Mouse (Mus musculus) c-Kit-negative CD71-positive TER-119-positive erythroid progenitor cells, embryonic 14.5 days (primary cell): ENCODE data around the gene Zfp148.
"Not testable (repeated sequence)": the region's sequence is repeated elsewhere in the genome, so short reads cannot be mapped to it uniquely, and the experiment has no call there.

ENCODE experiments used
- DNase-seq: peaks from one replicate; pipeline ENCODE4 v3.0.0-alpha.2; 2013; ENCODE audit warnings: low read depth, low spot score

Gene Zfp148

GRCm38 (mm10) chr16:33461416-33461815 is 80.8 kb downstream of the Zfp148 start:
- DNase-seq: no peak

GRCm38 (mm10) chr16:33464509-33465241 is 84.0 kb downstream of the Zfp148 start:
- DNase-seq: no peak

GRCm38 (mm10) chr16:33465242-33465614 is 84.6 kb downstream of the Zfp148 start:
- DNase-seq: no peak

GRCm38 (mm10) chr16:33467451-33467850 is 86.8 kb downstream of the Zfp148 start:
- no peak for DNase-seq

GRCm38 (mm10) chr16:33469973-33470372 is 89.3 kb downstream of the Zfp148 start:
- no peak for DNase-seq

GRCm38 (mm10) chr16:33474381-33474780 is 93.7 kb downstream of the Zfp148 start:
- no peak for DNase-seq

GRCm38 (mm10) chr16:33479926-33480325 is 99.3 kb downstream of the Zfp148 start:
- no peak for DNase-seq

- DNase-seq: no peak
Observed at GRCm38 (mm10) chr16:33481148-33481547, 100.5 kb downstream of the Zfp148 start.

- no peak for DNase-seq
Observed at GRCm38 (mm10) chr16:33482309-33482708, 101.7 kb downstream of the Zfp148 start.

- DNase-seq: no peak
Observed at GRCm38 (mm10) chr16:33487709-33488108, 107.1 kb downstream of the Zfp148 start.

- no peak for DNase-seq
Observed at GRCm38 (mm10) chr16:33494374-33494773, 113.7 kb downstream of the Zfp148 start.

- DNase-seq: no peak
Observed at GRCm38 (mm10) chr16:33508082-33508481, 127.4 kb downstream of the Zfp148 start.

- not testable (repeated sequence) for DNase-seq
Observed at GRCm38 (mm10) chr16:33509231-33509630, 128.6 kb downstream of the Zfp148 start.

GRCm38 (mm10) chr16:33510856-33511255 is 130.2 kb downstream of the Zfp148 start:
- DNase-seq: not testable (repeated sequence)

GRCm38 (mm10) chr16:33512555-33512954 is 131.9 kb downstream of the Zfp148 start:
- DNase-seq: no peak

- no peak for DNase-seq
Observed at GRCm38 (mm10) chr16:33516807-33517565, 136.3 kb downstream of the Zfp148 start, which contains the start of gene Slc12a8. Slc12a8 (plus strand) TSS chr16:33517328.

- no peak for DNase-seq
Observed at GRCm38 (mm10) chr16:33517627-33518026, 137.0 kb downstream of the Zfp148 start.

- no peak for DNase-seq
Observed at GRCm38 (mm10) chr16:33518236-33518635, 137.6 kb downstream of the Zfp148 start.

- no peak for DNase-seq
Observed at GRCm38 (mm10) chr16:33519916-33520568, 139.4 kb downstream of the Zfp148 start.

GRCm38 (mm10) chr16:33522516-33522915 is 141.9 kb downstream of the Zfp148 start:
- no peak for DNase-seq

- DNase-seq: no peak
Observed at GRCm38 (mm10) chr16:33523571-33523970, 142.9 kb downstream of the Zfp148 start.
